Comparison of ENCODE assay signal across 16 mouse cellular contexts in the genomic region with DNA sequence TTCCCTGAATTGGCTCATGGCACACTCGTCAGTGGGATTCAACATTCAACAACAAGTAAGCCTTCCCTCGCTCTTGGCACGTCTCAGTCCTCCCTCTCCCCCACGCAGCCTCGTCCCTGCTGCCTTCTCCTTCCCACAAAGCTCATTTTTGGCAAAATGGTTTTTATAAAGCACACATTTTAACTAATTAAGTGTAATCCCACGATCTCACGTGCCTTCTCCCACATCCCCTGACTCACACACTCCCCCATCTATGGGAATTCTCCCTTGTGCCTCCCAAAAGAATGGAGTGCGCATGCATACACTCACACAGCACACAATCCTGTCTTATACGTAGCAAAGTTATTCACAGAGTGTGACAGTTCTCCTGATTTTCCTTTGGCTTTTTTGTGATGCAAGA.
DNase-seq lines count a peak whose midpoint lies in the region; ATAC-seq and TF ChIP-seq lines count a peak whose summit lies in the region.
"Had no signal": no experiment of that assay in that cellular context is flagged by ENCODE, and none has a peak within 500 bp of the region (broad histone marks: within the 10 kb centered on the region; RNA-seq: fewer than 3 reads in every experiment).

No protein-coding gene starts in this region.

- no peaks in the 10 kb centered on the region for H3K4me1 ChIP-seq in forebrain, embryonic 14.5 days (ENCODE audit: control insufficient read depth, insufficient read depth, low read length)
- no peaks in the 10 kb centered on the region for H3K4me1 ChIP-seq in forebrain, embryonic 12.5 days
- H3K4me1 ChIP-seq in olfactory bulb, adult 2 months (ENCODE audit: control insufficient read depth, insufficient read depth, low read length), result peaks cover 10% of the 10 kb centered on the region
- H3K4me1 ChIP-seq: liver, embryonic 15.5 days; midbrain, embryonic 15.5 days; neural tube, embryonic 13.5 days had no signal

- H3K9me3 ChIP-seq in forebrain, embryonic 14.5 days (replicated peaks; ENCODE audit: control insufficient read depth, low read length), result no peaks in the 10 kb centered on the region
- no peaks in the 10 kb centered on the region for H3K9me3 ChIP-seq in forebrain, embryonic 12.5 days
- H3K9me3 ChIP-seq: G1E; liver, embryonic 15.5 days; midbrain, embryonic 15.5 days; neural tube, embryonic 13.5 days had no signal

- H3K36me3 ChIP-seq in forebrain, embryonic 14.5 days (ENCODE audit: control insufficient read depth, insufficient read depth, low read length), result no peaks in the 10 kb centered on the region
- no peaks in the 10 kb centered on the region for H3K36me3 ChIP-seq in forebrain, embryonic 12.5 days (replicated peaks)
- H3K36me3 ChIP-seq: G1E; liver, embryonic 15.5 days; midbrain, embryonic 15.5 days; neural tube, embryonic 13.5 days had no signal

- no peak overlapping the region for H3K9ac ChIP-seq in forebrain, embryonic 14.5 days (ENCODE audit: low read length)
- H3K9ac ChIP-seq in forebrain, embryonic 12.5 days, result no peak overlapping the region
- H3K9ac ChIP-seq: liver, embryonic 15.5 days; midbrain, embryonic 15.5 days; neural tube, embryonic 13.5 days had no signal

- DNase-seq in forebrain, embryonic 14.5 days (ENCODE audit: low spot score), result peak; percentile 58
- peak; percentile 64 for DNase-seq in brain, embryonic 14.5 days (ENCODE audit: low read depth)
- peak; percentile 67 to 86 for DNase-seq in layer of hippocampus, adult 2 months (ENCODE audit: low spot score in 2 of 2)
- DNase-seq in spleen, adult 12 weeks (ENCODE audit: low spot score), result no peak
- no peak for DNase-seq in kidney, postnatal 25 days
- DNase-seq in cerebellum, adult 11 months, result no peak
- DNase-seq: cerebellum, adult 9-10 months; lung, postnatal 36 days; spleen, adult 18-20 months had no signal

- no peak for ATAC-seq in forebrain, embryonic 14.5 days
- ATAC-seq in forebrain, embryonic 12.5 days (ENCODE audit: low FRiP score), result no peak
- ATAC-seq: intestine, postnatal 0 days; midbrain, embryonic 15.5 days had no signal

- no peak overlapping the region for H3K4me2 ChIP-seq in forebrain, embryonic 14.5 days (ENCODE audit: low read length)
- no peak overlapping the region for H3K4me2 ChIP-seq in forebrain, embryonic 12.5 days
- H3K4me2 ChIP-seq: liver, embryonic 15.5 days; midbrain, embryonic 15.5 days; neural tube, embryonic 13.5 days had no signal

- no peaks in the 10 kb centered on the region for H3K27me3 ChIP-seq in forebrain, embryonic 14.5 days (replicated peaks; ENCODE audit: control insufficient read depth, insufficient read depth, low read length)
- H3K27me3 ChIP-seq in forebrain, embryonic 12.5 days, result no peaks in the 10 kb centered on the region
- H3K27me3 ChIP-seq: liver, embryonic 15.5 days; midbrain, embryonic 15.5 days; neural tube, embryonic 13.5 days had no signal

- TF ChIP-seq CTCF in brain, embryonic 14.5 days (IDR thresholded peaks at IDR 0.05; ENCODE audit: borderline replicate concordance, extremely low read depth, insufficient read depth, insufficient read length), result no peak
- no peak for TF ChIP-seq CTCF in layer of hippocampus, adult 2 months (conservative IDR thresholded peaks at IDR 0.05)
- TF ChIP-seq CTCF in olfactory bulb, adult 2 months (IDR thresholded peaks at IDR 0.05; ENCODE audit: insufficient read depth, low read depth, low read length), result no peak

- no peak for TF ChIP-seq POLR2A in brain, embryonic 14.5 days (IDR thresholded peaks at IDR 0.05; ENCODE audit: borderline replicate concordance, extremely low read depth, insufficient read depth, insufficient read length, poor library complexity, severe bottlenecking)
- no peak for TF ChIP-seq POLR2A in olfactory bulb, adult 2 months (IDR thresholded peaks at IDR 0.05; ENCODE audit: insufficient read depth, low read depth, low read length)

- H3K27ac ChIP-seq in forebrain, embryonic 14.5 days (ENCODE audit: low read depth, low read length), result no peak overlapping the region
- H3K27ac ChIP-seq in forebrain, embryonic 12.5 days, result no peak overlapping the region
- peak overlapping the region; percentile 72 for H3K27ac ChIP-seq in layer of hippocampus, adult 2 months
- peak overlapping the region; percentile 78 for H3K27ac ChIP-seq in olfactory bulb, adult 2 months (ENCODE audit: insufficient read depth, low read depth, low read length)
- H3K27ac ChIP-seq: liver, embryonic 15.5 days; midbrain, embryonic 15.5 days; neural tube, embryonic 13.5 days had no signal

- 49% methylated on average over 9 of the region's 9 CpGs for WGBS in forebrain, embryonic 14.5 days
- WGBS in forebrain, embryonic 12.5 days, result 72% methylated on average over 9 of the region's 9 CpGs
- WGBS in olfactory bulb, adult 2 months, result 37% methylated on average over 9 of the region's 9 CpGs

- no peak overlapping the region for H3K4me3 ChIP-seq in forebrain, embryonic 14.5 days (ENCODE audit: low read depth, low read length)
- H3K4me3 ChIP-seq in forebrain, embryonic 12.5 days (replicated peaks), result no peak overlapping the region
- H3K4me3 ChIP-seq in layer of hippocampus, adult 2 months, result no peak overlapping the region
- H3K4me3 ChIP-seq in olfactory bulb, adult 2 months (ENCODE audit: insufficient read depth, low read depth, low read length), result no peak overlapping the region
- H3K4me3 ChIP-seq: liver, embryonic 15.5 days; midbrain, embryonic 15.5 days; neural tube, embryonic 13.5 days had no signal

Comparison
In these comparisons a context has a peak if more than half of its experiments do, and no peak if none do; other contexts are left out.
1. DNase-seq: peak in forebrain, embryonic 14.5 days (single experiment), brain, embryonic 14.5 days (single experiment) and layer of hippocampus, adult 2 months (2 of 2); none in spleen, adult 12 weeks (single experiment), kidney, postnatal 25 days (0 of 2) and cerebellum, adult 11 months (single experiment).
2. H3K27ac ChIP-seq: peak in layer of hippocampus, adult 2 months (single experiment) and olfactory bulb, adult 2 months (single experiment); none in forebrain, embryonic 14.5 days (single experiment) and forebrain, embryonic 12.5 days (single experiment).